Mouse (Mus musculus) yolk sac, embryonic 10.5 days (tissue): ENCODE results near the gene C130026I21Rik.
A peak's percentile ranks its signal among the peaks of the same experiment; 100 is the strongest.
"Not testable (repeated sequence)": the region's sequence is repeated elsewhere in the genome, so short reads cannot be mapped to it uniquely, and the experiment has no call there.

Experiments used
- DNase-seq: peaks from one replicate; pipeline ENCODE4 v3.0.0-alpha.2; 2017; ENCODE audit warnings: low spot score

Gene C130026I21Rik

DNA sequence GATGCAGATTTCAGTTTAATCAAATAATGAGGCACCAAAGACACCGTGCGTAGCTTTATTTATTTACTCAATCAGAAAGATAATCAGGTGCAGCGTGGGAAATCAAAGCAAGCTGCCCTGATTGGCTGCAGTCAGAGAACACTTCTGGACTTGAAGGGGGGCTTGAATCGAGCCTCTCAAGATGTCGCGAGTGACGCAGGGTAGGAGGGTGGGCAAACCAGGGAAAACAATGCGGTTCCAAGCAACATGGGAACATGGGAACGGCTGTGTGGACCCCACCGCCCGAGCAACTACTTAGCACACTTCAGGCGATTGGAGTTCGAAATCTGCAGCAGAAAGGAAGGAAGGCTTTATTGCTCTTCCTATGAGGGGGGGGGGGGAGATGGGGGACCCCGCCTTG is 240.2 kb downstream of the C130026I21Rik start:
- not testable (repeated sequence) for DNase-seq

DNA sequence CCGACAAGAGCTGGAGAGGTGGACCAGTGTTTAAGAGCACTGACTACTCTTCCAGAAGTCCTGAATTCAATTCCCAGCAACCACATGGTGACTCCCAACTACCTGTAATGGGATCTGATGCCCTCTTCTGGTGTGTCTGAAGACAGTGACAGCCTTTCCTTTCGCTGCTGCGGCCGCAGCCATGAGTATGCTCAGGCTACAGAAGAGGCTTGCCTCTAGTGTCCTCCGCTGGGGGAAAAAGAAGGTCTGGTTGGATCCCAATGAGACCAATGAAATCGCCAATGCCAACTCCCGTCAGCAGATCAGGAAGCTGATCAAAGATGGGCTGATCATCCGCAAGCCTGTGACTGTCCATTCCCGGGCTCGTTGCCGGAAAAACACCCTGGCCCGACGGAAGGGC is 258.4 kb downstream of the C130026I21Rik start:
- DNase-seq, result not testable (repeated sequence)

DNA sequence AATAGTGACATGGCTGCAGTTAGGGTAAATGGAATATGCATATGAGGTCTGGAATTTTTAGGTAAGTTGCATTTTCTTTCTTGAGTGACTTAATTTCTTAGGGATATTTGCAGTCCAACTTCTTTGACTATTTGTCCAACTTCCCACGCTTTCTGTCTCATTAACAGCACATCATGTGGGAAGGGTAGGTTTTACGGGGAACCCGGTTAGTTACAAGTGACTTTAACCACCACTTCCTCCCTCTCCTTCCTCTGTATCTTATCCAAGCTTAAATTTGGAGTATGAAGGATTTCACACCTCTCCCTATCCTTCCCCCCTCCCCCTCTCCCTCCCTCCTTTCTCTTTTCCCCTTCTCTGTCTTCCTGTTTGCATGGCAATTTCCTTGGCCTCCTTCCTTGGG is 259.4 kb downstream of the C130026I21Rik start:
- not testable (repeated sequence) for DNase-seq

DNA sequence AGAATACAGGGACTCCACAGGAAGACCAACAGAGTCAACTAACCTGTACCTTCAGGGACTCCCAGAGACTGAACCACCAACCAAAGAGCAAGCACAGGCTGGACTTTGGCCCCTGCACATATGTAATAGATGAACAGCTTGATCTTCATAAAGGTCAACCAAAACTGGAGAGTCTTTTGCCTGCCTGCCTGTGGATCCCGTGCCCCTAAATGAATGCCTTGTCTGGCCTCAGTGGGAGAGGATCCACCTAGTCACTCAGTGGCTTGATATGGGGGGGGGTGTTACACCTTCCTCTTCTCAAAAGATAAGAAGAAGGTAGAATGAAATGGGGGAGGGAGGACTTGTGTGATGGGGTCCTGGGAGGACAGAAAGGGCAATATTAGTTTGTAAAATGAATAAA is 262.6 kb downstream of the C130026I21Rik start:
- not testable (repeated sequence) for DNase-seq

DNA sequence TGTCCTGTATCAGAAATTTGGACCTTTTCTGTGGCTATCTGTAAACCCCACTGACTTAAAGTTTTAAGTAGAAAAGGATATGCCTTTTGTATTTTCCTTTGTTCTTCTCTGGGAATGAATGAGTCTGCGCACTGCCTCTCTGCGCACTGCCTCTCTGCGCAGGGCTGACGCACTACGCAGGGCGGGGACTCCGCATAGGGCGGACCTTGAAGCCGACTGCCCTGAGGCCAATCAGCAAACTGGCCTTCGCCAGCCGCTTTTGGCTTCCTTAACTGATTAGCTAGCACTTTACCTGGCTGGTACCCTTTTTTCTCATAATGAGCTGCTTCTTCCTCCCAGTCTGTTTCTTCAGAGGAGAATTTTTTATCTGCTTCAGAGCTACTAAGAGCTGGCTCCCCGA is 271.1 kb downstream of the C130026I21Rik start:
- DNase-seq, result not testable (repeated sequence)

DNA sequence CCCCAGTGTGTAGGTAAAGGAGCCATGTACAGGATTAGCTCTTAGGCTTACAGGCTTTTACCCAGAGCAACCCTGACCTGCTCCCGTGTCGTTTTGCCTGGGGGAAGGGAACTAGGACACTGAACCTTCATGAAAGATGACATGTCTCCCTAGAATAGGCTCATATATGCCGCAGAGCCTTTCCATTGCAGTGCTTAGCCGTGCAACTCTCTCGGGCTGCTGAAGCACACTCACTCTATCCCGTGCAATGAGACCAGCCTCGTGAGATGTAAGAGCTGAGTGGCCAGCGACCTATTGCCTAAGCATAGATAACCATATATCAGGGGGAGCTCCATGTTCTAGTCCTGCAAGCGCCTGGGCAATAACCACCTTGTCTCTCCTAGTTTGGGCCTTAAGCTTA is 274.1 kb downstream of the C130026I21Rik start:
- DNase-seq, result not testable (repeated sequence)

DNA sequence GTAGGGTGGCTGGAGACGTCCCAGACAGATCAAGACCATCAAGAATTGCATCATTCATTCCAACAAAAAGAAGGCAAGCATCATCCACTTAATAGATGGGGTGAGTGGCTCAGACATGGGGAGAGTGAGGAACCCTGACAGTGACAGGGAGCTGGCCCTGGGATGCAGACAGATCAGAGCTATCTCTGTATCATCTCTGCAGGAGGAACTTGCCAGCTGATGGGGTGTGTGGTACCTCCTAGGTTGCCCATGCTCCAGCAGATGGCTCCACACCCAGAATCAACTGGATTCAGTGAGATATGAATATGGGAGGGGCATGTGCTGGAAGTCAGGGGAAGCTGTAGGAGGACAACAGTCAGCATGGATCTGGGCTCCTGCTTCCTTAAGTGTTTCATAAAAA is 275.9 kb downstream of the C130026I21Rik start:
- DNase-seq, result not testable (repeated sequence)

DNA sequence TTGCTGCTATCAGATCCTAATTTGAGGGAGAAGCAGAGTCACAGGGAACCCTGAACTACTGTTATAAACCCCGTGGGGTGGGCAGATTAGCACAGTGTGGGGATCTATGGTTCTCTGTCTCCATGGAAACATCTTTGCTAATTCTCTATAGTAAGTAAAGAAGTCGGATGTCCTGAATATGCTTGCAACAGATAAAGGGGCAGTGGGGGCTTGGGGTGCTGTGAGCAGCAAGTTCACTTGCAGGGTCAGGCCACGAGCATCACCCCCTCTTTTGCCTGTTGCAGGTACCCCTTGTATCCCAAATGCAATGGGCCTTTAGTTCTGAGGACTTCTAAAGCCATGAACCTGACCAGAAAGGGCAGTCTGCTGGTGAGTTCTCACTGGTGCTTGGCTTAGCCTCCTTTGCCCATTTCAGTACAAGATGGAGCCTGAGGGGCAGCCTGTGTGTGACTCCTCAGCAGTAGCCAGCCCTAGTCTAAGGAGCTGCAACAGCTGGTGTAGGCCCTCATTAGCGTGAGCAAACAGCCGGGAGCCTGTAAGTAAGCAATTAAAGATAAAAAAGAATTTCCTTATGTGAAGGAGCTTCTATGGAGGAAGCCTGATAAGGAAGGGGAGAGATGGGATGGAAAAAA is 276.6 kb downstream of the C130026I21Rik start:
- DNase-seq, result not testable (repeated sequence)

DNA sequence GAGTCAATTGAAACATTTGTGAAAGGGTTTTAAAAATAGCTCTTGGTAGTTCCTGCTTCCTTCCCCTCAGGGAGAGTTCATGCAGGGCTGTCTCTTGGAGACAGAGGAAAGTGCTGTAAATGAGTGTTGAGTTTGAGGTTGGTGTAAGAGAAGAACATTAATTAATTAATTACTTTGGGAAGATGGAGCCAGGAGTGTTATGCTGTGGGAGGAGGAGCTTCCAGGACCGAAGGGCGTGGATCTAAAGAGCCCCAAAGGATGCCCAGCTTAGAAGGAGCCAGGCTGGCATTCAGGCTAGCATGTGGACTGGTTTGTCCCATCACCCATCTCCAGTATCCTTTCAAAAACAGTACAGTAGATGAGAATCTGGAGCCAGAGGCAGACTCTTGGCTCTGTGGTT is 277.1 kb downstream of the C130026I21Rik start:
- not testable (repeated sequence) for DNase-seq

DNA sequence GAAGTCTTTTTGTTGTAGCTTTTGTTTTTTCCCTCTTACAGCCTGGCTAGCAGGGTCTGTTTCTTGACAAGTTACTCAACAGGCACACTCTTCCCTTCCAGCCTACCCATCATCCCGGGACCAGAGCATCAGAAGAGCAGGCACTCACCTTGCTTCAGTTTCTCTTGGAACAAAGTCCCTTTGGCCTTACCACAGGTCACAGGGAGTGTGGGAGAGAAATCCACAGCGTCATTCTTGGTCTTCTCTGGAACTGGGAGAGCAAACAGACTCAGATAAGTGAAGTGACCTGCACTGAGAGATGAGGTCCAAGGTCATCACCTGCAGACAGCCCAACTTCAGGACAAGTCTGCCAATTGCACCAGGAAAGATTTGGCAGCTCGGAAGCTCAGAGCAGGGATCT is 277.5 kb downstream of the C130026I21Rik start:
- not testable (repeated sequence) for DNase-seq

DNA sequence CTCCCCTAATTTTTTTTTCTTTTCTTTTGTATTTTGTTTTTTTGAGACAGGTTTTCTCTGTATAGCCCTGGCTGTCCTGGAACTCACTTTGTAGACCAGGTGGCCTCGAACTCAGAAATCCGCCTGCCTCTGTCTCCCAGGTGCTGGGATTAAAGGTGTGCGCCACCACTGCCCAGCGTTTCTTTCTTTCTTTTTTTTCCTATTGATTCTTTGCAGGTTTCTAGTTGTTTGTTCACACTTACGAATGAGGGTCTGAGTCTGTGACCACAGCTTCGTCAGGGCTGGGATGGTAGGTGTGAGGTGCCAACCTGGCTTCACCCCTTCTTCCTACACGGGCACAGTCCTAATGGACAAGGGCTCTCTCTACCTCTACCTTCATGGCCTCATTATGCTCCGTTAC is 281.3 kb downstream of the C130026I21Rik start:
- DNase-seq, result not testable (repeated sequence)

DNA sequence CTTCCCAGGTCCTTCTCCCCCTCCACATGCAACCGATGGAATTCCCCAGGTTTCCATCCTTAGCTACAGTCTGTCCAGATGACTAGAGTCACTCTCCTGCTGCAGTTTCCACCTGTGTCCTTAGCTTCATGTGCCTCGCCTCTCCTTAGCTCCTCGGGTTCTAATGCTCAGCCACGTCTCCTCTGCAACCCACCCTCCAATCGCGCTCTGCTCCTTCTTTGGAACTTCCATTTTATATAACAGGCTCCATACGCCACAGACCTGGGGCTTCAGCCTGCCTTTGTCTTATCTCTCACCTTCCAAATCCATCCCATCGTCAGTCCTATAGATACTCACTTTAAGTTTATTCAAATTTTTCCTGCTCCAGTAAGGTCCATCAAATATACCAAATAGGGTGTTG is 282.6 kb downstream of the C130026I21Rik start:
- not testable (repeated sequence) for DNase-seq

DNA sequence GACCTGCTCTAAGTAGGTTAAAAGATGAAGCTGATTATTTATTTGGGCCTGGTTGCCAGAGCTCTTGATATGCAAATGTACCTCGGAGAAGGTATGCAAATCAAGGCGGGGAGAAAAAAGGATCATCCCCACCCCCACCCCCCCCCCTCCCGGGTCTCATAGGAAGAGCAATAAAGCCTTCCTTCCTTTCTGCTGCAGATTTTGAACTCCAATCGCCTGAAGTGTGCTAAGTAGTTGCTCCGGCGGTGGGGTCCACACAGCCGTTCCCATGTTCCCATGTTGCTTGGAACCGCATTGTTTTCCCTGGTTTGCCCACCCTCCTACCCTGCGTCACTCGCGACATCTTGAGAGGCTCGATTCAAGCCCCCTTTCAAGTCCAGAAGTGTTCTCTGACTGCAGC is 308.6 kb downstream of the C130026I21Rik start:
- DNase-seq, result not testable (repeated sequence)

DNA sequence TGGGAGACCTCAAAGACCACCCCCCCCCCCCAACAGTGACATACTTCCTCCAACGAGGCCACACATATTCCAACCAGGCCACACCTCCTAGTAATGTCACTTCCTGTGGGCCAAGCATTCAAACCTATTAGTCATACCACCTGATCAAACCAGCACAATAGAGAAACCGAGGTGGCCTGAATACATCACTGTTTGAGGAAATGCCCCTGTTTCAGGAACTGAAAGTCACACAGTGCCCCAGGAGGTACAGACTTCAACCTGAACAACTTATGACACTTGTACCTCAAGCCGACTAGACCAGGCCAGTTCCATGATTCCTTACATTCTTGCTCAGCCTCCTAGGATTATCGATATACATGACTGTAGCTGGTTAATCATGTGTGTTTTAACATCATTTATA is 312.7 kb downstream of the C130026I21Rik start:
- not testable (repeated sequence) for DNase-seq

DNA sequence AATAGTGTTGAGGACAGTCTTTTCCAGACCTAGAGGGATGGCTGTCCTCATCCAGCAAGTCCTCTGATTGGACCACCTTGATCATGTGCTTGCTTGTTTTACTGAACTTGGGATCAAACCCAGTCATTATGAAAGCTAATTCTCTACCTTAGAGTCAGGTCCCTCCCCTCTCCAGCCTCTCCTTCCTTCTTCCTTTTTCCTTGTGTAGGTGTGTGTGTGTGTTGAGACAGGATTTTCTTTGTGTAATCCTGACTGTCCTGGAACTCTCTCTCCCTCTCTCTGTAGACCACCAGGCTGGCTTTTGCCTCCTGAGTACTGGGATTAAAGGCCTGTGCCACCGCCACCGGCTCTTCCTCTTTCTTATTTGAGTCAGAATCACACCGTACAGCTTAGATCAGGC is 313.6 kb downstream of the C130026I21Rik start:
- not testable (repeated sequence) for DNase-seq

DNA sequence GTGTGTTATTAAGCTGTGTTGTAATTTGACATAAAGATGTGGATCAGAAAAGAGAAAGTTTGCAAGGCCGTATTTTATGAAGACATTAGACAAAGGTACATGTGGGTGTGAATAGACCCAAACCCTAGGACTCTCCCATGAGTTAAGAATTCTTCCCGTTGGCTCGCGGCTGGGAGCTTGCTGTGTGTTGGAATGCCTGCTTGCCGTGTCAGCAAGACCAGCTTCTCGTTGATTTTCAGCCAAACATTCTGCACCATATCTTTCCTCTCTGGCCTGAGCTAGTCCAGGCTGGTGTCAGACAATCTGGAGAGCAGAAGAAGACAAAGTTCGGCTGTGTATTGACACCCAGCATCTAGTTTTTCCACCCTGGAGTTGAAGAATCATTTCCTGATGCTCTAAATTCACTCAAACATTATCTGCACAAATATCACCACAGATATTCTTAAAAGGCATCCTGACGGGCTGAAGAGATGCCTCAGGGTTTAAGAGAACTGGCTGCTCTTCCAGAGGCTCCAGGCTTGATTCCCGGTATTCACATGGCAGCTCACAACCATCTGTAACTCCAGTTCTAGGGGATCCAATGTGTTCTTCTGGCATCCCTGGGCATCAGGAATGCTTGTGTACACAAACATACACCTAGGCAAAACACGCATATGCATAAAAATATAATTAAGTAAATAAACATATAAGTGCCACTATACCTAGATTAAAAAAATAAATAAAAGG is 317.7 kb downstream of the C130026I21Rik start:
- peak; percentile 15 for DNase-seq

DNA sequence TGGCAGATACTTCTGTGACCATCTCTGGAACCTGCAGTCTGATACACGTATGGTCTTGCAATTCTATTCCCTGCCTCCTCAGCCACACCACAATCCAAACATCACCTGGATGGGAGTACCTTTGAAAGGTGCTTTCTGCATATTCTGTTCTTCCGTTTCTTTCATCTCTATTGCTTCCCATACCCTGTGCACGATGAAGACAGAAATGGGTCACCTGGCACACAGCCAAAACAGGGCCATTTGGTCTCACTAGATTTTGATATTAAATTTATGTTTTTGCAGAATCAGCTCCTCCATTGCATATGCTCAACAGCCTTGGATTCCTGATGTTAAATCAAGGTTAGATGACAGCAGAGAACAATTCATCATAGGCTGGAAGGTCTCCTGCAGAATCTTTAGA is 318.8 kb downstream of the C130026I21Rik start:
- no peak for DNase-seq

DNA sequence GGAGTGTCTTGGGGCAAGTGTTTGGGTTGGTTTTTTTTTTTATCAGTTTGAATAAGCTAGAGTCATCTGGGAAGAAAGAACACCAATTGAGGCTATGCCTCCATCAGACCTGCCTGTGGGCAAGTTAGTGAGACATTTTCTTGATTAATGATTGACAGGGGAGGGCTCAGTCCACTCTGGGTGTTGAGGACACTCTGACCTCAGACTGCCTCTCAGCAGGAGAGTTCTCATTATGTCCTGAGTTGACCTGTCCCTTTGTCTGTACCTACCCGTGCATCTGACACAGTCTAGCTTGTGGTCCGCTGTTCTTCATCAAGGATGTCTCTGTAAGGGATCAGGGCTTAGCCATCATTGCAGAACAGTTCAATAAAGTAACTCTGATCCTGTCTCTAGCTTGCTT is 323.0 kb downstream of the C130026I21Rik start:
- DNase-seq, result peak; percentile 65

DNA sequence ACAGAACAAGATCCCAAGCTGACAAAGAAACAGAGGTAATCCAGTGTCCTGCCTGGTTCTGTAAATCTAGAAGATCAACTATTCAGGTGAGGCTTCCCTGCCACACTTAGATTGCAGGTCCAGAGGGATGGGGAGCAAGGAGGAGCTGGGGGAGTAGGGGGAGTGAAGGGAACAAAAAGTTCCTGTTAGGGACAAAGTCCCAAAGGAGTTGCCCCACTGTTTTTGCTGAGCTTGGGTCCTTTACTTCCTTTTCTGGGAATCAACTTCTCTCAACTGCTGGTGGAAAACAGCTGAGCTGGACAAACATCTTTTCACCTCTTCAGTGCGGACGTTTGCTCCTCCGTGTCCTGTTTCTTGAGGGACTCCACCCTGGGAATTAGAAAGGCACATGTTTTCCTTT is 324.4 kb downstream of the C130026I21Rik start:
- DNase-seq, result peak; percentile 34

DNA sequence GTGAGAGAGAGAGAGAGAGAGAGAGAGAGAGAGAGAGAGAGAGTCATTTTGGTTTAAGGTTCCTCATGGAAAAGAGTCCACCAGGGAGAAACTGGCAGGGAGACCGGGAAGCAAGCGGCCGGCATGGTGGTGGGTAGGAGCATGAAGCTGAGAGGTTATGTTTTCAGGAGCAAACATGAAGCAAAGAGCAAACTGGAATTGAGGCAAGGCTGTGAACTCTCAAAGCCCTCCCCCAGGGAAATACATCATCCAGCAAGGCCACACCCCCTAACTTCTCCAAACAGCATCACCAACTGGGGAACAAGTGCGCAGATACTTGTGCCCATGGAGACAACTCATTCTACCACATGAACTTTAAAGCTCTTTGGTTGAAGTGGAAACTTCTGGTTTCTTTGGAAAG is 326.8 kb downstream of the C130026I21Rik start:
- DNase-seq, result no peak
